Mouse (Mus musculus) forebrain, embryonic 11.5 days (tissue): ENCODE data around the gene Zdhhc6. TPM values are rescaled to one million over a fixed set of nuclear protein-coding genes. Genes with fewer than 3 reads are reported as not detected.

Source experiments
- ATAC-seq: fragments of 200-750 bp; cut with Nextera tagmentation; replicated peaks from 2 replicates; pipeline ENCODE4 v1.8.0; 2017; ENCODE audit warnings: moderate TSS enrichment; ENCODE audit not compliant: low FRiP score
- DNase-seq: peaks from one replicate; pipeline ENCODE4 v3.0.0-alpha.2; 2017; ENCODE audit warnings: low spot score
- H3K27ac ChIP-seq: fragments of 300-500 bp; sonication (generic); 2 replicates; pipeline ENCODE4 v1.5.1; 2014; ENCODE audit warnings: low read depth, low read length
- H3K27me3 ChIP-seq: fragments of 300-500 bp; sonication (generic); 2 replicates; pipeline ENCODE4 v1.6.1; 2014; ENCODE audit warnings: mild to moderate bottlenecking, low read length, mixed read lengths; ENCODE audit not compliant: control insufficient read depth, insufficient read depth
- H3K36me3 ChIP-seq: fragments of 300-500 bp; sonication (generic); 2 replicates; pipeline ENCODE4 v1.6.1; 2014; ENCODE audit warnings: mild to moderate bottlenecking, low read length, moderate library complexity, mixed read lengths; ENCODE audit not compliant: control insufficient read depth, insufficient read depth
- H3K4me1 ChIP-seq: fragments of 300-500 bp; sonication (generic); replicated peaks from 2 replicates; pipeline ENCODE4 v1.6.1; 2014; ENCODE audit warnings: low read length, mixed read lengths; ENCODE audit not compliant: control insufficient read depth, insufficient read depth
- H3K4me2 ChIP-seq: fragments of 300-500 bp; sonication (generic); 2 replicates; pipeline ENCODE4 v1.6.1; 2014; ENCODE audit warnings: low read depth, mild to moderate bottlenecking, low read length, moderate library complexity, mixed read lengths; ENCODE audit not compliant: severe bottlenecking
- H3K4me3 ChIP-seq: fragments of 300-500 bp; sonication (generic); 2 replicates; pipeline ENCODE4 v1.5.1; 2014; ENCODE audit warnings: low read depth, low read length
- H3K9ac ChIP-seq: fragments of 300-500 bp; sonication (generic); 2 replicates; pipeline ENCODE4 v1.6.1; 2014; ENCODE audit warnings: low read length
- H3K9me3 ChIP-seq: fragments of 300-500 bp; sonication (generic); 2 replicates; pipeline ENCODE4 v1.6.1; 2016; ENCODE audit warnings: low read length, mixed read lengths; ENCODE audit not compliant: control insufficient read depth
- WGBS: fragments of 180-500 bp; shearing (Covaris S2); extraction: QIAGEN DNeasy Blood & Tissue Kit; methylation state at CpG from one replicate; pipeline ENCODE4 v1.1.7; 2014; 5-methylcytosine and 5-hydroxymethylcytosine counted together
- polyA plus RNA-seq: library from polyadenylated mRNA; unstranded; fragments of >200 nt; fragmentation: Nextera tagmentation; extraction: Ambion mirVana; gene quantifications from 2 replicates; pipeline ENCODE4 v1.2.1, GENCODE M21; 2014

Zdhhc6 gene
- polyA plus RNA-seq, 1 experiment from 2014 or later, result 126 TPM

GRCm38 (mm10) chr19:55297489-55297888, 18.3 kb downstream of the Zdhhc6 start:
- no peak for ATAC-seq
- Histone ChIP-seq H3K4me2 (no peak overlapping the region), H3K27me3 (no peaks in the 10 kb centered on the region), H3K4me3 (no peak overlapping the region), H3K36me3 (no peaks in the 10 kb centered on the region; the same call in 1 of the 2 replicates), H3K27ac (no peak overlapping the region), H3K9ac (no peak overlapping the region), H3K9me3 (no peaks in the 10 kb centered on the region), H3K4me1 (no peaks in the 10 kb centered on the region)
- 91% methylated on average over 2 of the region's 2 CpGs for WGBS
- no peak for DNase-seq

- ATAC-seq (no peak), DNase-seq (no peak)
- Histone ChIP-seq H3K4me3 (no peak overlapping the region), H3K4me1 (no peaks in the 10 kb centered on the region), H3K27me3 (no peaks in the 10 kb centered on the region), H3K27ac (no peak overlapping the region), H3K9ac (no peak overlapping the region), H3K4me2 (no peak overlapping the region), H3K9me3 (no peaks in the 10 kb centered on the region), H3K36me3 (no peaks in the 10 kb centered on the region; the same call in 1 of the 2 replicates)
- WGBS, result 90% methylated on average over 2 of the region's 2 CpGs
Observed at GRCm38 (mm10) chr19:55296301-55296700, 19.5 kb downstream of the Zdhhc6 start.

- Histone ChIP-seq H3K4me1 (no peaks in the 10 kb centered on the region), H3K36me3 (no peaks in the 10 kb centered on the region; the same call in 1 of the 2 replicates), H3K4me3 (no peak overlapping the region), H3K27me3 (no peaks in the 10 kb centered on the region), H3K4me2 (no peak overlapping the region), H3K27ac (no peak overlapping the region), H3K9me3 (no peaks in the 10 kb centered on the region), H3K9ac (no peak overlapping the region)
- ATAC-seq (no peak), DNase-seq (no peak)
- 91% methylated on average over 3 of the region's 3 CpGs for WGBS
Observed at GRCm38 (mm10) chr19:55295556-55295955, 20.3 kb downstream of the Zdhhc6 start.

GRCm38 (mm10) chr19:55295075-55295474, 20.8 kb downstream of the Zdhhc6 start:
- ATAC-seq, result no peak
- H3K36me3 ChIP-seq, result no peaks in the 10 kb centered on the region; the same call in 1 of the 2 replicates

GRCm38 (mm10) chr19:55293175-55293574, 22.7 kb downstream of the Zdhhc6 start:
- no peak for DNase-seq
- ATAC-seq, result no peak
- WGBS, result 14% methylated on average over 4 of the region's 4 CpGs

More at GRCm38 (mm10) chr19:55295075-55295474, 20.8 kb downstream of the Zdhhc6 start:
- 92% methylated on average over 9 of the region's 9 CpGs for WGBS
- DNase-seq, result no peak
- Histone ChIP-seq H3K4me2 (no peak overlapping the region), H3K4me1 (no peaks in the 10 kb centered on the region), H3K9ac (no peak overlapping the region), H3K27ac (no peak overlapping the region), H3K9me3 (no peaks in the 10 kb centered on the region), H3K4me3 (no peak overlapping the region), H3K27me3 (no peaks in the 10 kb centered on the region)

GRCm38 (mm10) chr19:55292210-55292850, 23.5 kb downstream of the Zdhhc6 start:
- H3K36me3 ChIP-seq, result no peaks in the 10 kb centered on the region; the same call in 1 of the 2 replicates

More at GRCm38 (mm10) chr19:55293175-55293574, 22.7 kb downstream of the Zdhhc6 start:
- Histone ChIP-seq H3K36me3 (no peaks in the 10 kb centered on the region; the same call in 1 of the 2 replicates), H3K4me2 (no peak overlapping the region), H3K27me3 (no peaks in the 10 kb centered on the region), H3K27ac (no peak overlapping the region), H3K9ac (no peak overlapping the region), H3K9me3 (no peaks in the 10 kb centered on the region), H3K4me3 (no peak overlapping the region), H3K4me1 (no peaks in the 10 kb centered on the region)

GRCm38 (mm10) chr19:55290621-55291270, 25.1 kb downstream of the Zdhhc6 start:
- H3K27me3 ChIP-seq, result no peaks in the 10 kb centered on the region
- H3K36me3 ChIP-seq, result no peaks in the 10 kb centered on the region; the same call in 1 of the 2 replicates
- DNase-seq (no peak), ATAC-seq (no peak)
- H3K9me3 ChIP-seq, result no peaks in the 10 kb centered on the region
- 92% methylated on average over 2 of the region's 2 CpGs for WGBS
- no peak overlapping the region for H3K27ac ChIP-seq
- no peaks in the 10 kb centered on the region for H3K4me1 ChIP-seq
- no peak overlapping the region for H3K4me3 ChIP-seq
- H3K4me2 ChIP-seq, result no peak overlapping the region
- no peak overlapping the region for H3K9ac ChIP-seq

More at GRCm38 (mm10) chr19:55292210-55292850, 23.5 kb downstream of the Zdhhc6 start:
- no peak overlapping the region for H3K4me3 ChIP-seq
- no peak overlapping the region for H3K9ac ChIP-seq
- H3K27ac ChIP-seq, result no peak overlapping the region
- WGBS, result 89% methylated on average over 2 of the region's 2 CpGs
- no peak overlapping the region for H3K4me2 ChIP-seq
- H3K27me3 ChIP-seq, result no peaks in the 10 kb centered on the region
- no peaks in the 10 kb centered on the region for H3K4me1 ChIP-seq
- ATAC-seq (no peak), DNase-seq (no peak)
- H3K9me3 ChIP-seq, result no peaks in the 10 kb centered on the region

GRCm38 (mm10) chr19:55288974-55289373, 26.9 kb downstream of the Zdhhc6 start:
- Histone ChIP-seq H3K9me3 (no peaks in the 10 kb centered on the region), H3K4me1 (no peaks in the 10 kb centered on the region), H3K4me3 (no peak overlapping the region), H3K27me3 (no peaks in the 10 kb centered on the region), H3K9ac (no peak overlapping the region), H3K36me3 (no peaks in the 10 kb centered on the region; the same call in 1 of the 2 replicates), H3K27ac (no peak overlapping the region), H3K4me2 (no peak overlapping the region)
- ATAC-seq, result no peak
- DNase-seq, result no peak
